Mouse (Mus musculus) lung, postnatal 10 days (tissue): Measurements from ENCODE around the gene H2al2c.
"Not testable (repeated sequence)": the region's sequence is repeated elsewhere in the genome, so short reads cannot be mapped to it uniquely, and the experiment has no call there.

Source experiments
- DNase-seq: peaks from one replicate; pipeline ENCODE4 v3.0.0; 2021

The H2al2c gene

GRCm38 (mm10) chrY:2598799-2599198, at the start of gene H2al2c:
H2al2c (plus strand) TSS chrY:2599099.
- DNase-seq, result not testable (repeated sequence)
